Mouse (Mus musculus): ENCODE results near the gene Raet1e. TPM values are rescaled to one million over a fixed set of nuclear protein-coding genes. Genes with fewer than 3 reads are reported as not detected.
"Not testable (repeated sequence)": the region's sequence is repeated elsewhere in the genome, so short reads cannot be mapped to it uniquely, and the experiment has no call there.

The Raet1e gene
- polyA plus RNA-seq, 1 experiment: not detected

- not testable (repeated sequence) for H3K4me3 ChIP-seq (ENCODE audit: insufficient read depth, low read depth, low read length); H3K27ac ChIP-seq (ENCODE audit: insufficient read depth, low read depth, low read length)
- WGBS: 3% methylated on average over 38 of the region's 38 CpGs
- H3K4me1 ChIP-seq (ENCODE audit: control insufficient read depth, insufficient read depth, low read length): peaks cover 14% of the 10 kb centered on the region
Measured at GRCm38 (mm10) chr10:22154127-22154526, 4.2 kb upstream of the Raet1e start.

- Histone ChIP-seq H3K27ac (ENCODE audit: insufficient read depth, low read depth, low read length) (no peak overlapping the region), H3K4me3 (ENCODE audit: insufficient read depth, low read depth, low read length) (no peak overlapping the region), H3K4me1 (ENCODE audit: control insufficient read depth, insufficient read depth, low read length) (peaks cover 6% of the 10 kb centered on the region; the same call in 1 of the 2 replicates)
- TF ChIP-seq CTCF (IDR thresholded peaks at IDR 0.05; ENCODE audit: insufficient read depth, low read depth, low read length): no peak
- TF ChIP-seq POLR2A (IDR thresholded peaks at IDR 0.05; ENCODE audit: insufficient read depth, low read depth, low read length): no peak
- WGBS: 28% methylated on average over 3 of the region's 3 CpGs
Measured at GRCm38 (mm10) chr10:22154871-22155799, 3.2 kb upstream of the Raet1e start.

- H3K4me1 ChIP-seq (ENCODE audit: control insufficient read depth, insufficient read depth, low read length): no peaks in the 10 kb centered on the region
- WGBS: 2% methylated on average over 24 of the region's 24 CpGs
- H3K4me3 ChIP-seq (ENCODE audit: insufficient read depth, low read depth, low read length): no peak overlapping the region
- no peak overlapping the region for H3K27ac ChIP-seq (ENCODE audit: insufficient read depth, low read depth, low read length)
- TF ChIP-seq POLR2A (IDR thresholded peaks at IDR 0.05; ENCODE audit: insufficient read depth, low read depth, low read length) (no peak), CTCF (IDR thresholded peaks at IDR 0.05; ENCODE audit: insufficient read depth, low read depth, low read length) (no peak)
Measured at GRCm38 (mm10) chr10:22159131-22159561, 777 bp downstream of the Raet1e start.

DNA sequence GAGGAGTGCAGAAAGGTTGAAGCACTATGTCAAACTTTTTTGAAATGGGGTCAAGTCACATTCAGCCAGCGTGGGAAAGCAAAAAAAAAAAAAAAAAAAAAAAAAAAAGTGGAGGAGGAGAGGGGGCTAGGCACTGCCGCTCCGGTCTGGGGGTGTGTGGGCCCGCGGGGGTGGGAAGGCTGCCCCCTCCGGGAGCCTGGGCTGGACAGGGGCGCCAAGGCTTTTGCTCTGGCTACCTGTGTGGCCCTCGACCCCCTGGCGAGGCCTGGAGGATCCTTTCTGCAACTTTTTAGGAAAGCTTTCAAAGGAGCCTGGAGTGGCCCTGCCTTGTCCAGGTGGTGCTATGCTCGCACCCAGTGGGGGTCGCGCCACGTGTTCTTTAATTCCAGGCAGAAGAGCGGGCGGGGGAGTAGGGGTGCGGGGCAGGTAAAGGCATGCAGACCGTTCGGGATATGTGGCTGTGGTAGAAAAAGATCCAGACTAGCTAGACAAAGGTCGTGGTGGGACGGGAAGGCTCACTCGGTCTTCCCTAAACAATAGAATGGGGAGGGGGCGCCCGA is 1.3 kb downstream of the Raet1e start:
- 4% methylated on average over 23 of the region's 23 CpGs for WGBS

GRCm38 (mm10) chr10:22163279-22163678 is 4.9 kb downstream of the Raet1e start:
- H3K4me3 ChIP-seq (ENCODE audit: insufficient read depth, low read depth, low read length); H3K4me1 ChIP-seq (ENCODE audit: control insufficient read depth, insufficient read depth, low read length); H3K27ac ChIP-seq (ENCODE audit: insufficient read depth, low read depth, low read length): not testable (repeated sequence)
- WGBS: 6% methylated on average over 9 of the region's 9 CpGs

More for the DNA sequence above, 1.3 kb downstream of the Raet1e start:
- no peaks in the 10 kb centered on the region for H3K4me1 ChIP-seq (ENCODE audit: control insufficient read depth, insufficient read depth, low read length)
- H3K4me3 ChIP-seq (ENCODE audit: insufficient read depth, low read depth, low read length): no peak overlapping the region
- no peak for TF ChIP-seq POLR2A (IDR thresholded peaks at IDR 0.05; ENCODE audit: insufficient read depth, low read depth, low read length)
- TF ChIP-seq CTCF (IDR thresholded peaks at IDR 0.05; ENCODE audit: insufficient read depth, low read depth, low read length): no peak
- H3K27ac ChIP-seq (ENCODE audit: insufficient read depth, low read depth, low read length): no peak overlapping the region

DNA sequence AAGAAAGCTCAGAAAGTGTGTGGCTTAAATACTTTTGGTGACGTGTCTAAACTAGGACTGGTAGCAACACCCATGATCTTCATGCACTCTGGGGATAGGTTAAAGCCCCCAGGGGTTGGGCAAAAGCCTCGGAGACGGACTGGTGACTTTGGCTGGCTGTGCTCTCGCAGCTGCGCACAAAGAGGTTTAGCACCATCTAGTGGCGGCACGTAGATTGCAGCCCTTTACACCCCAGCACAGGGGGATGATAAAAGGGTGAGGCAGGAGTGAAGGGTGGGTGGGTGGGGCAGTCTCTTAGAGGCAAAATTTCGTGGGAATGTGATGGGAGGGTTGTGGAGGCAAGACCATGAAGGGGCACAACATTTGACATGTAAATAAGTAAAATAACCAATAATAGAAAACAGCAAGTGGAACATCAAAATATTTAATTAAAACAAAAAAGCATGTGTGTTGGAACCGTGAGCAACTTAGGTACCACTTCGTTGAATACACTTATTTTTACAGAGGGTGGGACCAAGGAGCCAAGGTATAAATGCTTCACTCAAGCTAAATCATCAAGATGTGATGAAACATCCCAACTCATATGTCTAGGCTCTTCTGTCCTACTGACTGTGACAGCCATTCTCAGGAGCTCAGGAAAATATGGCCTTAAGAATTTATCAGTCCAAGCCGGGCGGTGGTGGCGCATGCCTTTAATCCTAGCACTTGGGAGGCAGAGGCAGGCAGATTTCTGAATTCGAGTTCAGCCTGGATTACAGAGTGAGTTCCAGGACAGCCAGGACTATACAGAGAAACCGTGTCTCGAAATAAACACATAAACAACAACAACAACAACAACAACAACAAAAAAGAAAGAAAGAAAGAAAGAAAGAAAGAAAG is 5.6 kb downstream of the Raet1e start:
- not testable (repeated sequence) for H3K4me1 ChIP-seq (ENCODE audit: control insufficient read depth, insufficient read depth, low read length); H3K4me3 ChIP-seq (ENCODE audit: insufficient read depth, low read depth, low read length); H3K27ac ChIP-seq (ENCODE audit: insufficient read depth, low read depth, low read length)
- 37% methylated on average over 15 of the region's 16 CpGs for WGBS

DNA sequence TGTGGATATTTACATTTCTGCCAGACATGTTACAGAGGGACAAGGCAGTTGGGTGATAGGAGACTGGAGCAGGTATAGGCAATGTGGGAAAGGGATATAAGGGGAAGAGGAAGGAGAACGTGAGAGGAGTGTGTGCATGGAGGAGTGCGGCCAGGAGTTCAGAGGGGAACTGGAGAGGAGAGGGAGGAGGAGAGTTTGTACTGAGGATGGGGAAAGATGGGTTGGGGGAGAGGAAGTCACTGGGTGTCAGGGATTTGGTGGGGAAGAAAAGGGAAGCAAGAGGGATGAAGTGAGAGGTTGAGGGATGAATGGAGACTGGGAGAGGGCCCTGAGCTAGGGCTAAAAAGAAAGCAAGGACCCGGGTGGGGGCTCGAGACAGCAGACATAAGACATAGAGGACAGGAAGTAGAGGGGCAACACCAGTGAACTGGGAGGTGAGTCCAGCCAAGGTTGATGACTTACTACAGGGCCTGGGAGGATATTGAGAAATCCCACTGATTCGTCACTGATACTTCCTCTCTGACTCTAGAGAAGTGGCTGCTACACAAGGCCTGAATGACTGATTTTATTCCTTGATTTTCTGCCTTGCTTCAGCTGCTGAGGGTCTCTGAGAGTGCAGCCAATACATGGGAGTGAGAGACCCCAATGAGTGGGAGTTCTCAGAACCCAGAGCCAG is 7.1 kb downstream of the Raet1e start:
- H3K4me1 ChIP-seq (ENCODE audit: control insufficient read depth, insufficient read depth, low read length); H3K4me3 ChIP-seq (ENCODE audit: insufficient read depth, low read depth, low read length); H3K27ac ChIP-seq (ENCODE audit: insufficient read depth, low read depth, low read length): not testable (repeated sequence)
- 83% methylated on average over 5 of the region's 5 CpGs for WGBS

DNA sequence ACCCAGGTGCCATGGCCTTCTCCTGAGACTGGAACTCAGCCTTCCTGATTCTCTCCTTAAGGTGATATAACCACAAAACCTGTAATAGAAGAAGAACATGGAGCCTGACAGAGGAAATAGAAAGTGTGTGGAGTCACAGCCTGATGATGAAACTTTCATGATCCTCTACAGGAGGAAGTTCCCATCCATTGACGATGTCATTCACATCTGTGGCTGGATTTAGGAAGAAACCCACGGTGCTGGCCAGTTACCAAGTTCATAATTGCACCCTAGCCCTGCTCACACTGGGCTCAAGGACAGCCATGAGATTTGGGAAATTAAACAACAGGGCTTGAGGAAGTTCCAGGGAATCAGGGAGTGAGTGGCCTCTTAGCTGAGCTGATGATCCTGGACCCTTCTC is 7.7 kb downstream of the Raet1e start:
- not testable (repeated sequence) for H3K4me3 ChIP-seq (ENCODE audit: insufficient read depth, low read depth, low read length)
- WGBS: 46% methylated on average over 2 of the region's 2 CpGs

GRCm38 (mm10) chr10:22167061-22167460 is 8.7 kb downstream of the Raet1e start:
- 89% methylated on average over 1 of the region's 1 CpGs for WGBS
- not testable (repeated sequence) for H3K27ac ChIP-seq (ENCODE audit: insufficient read depth, low read depth, low read length); H3K4me1 ChIP-seq (ENCODE audit: control insufficient read depth, insufficient read depth, low read length); H3K4me3 ChIP-seq (ENCODE audit: insufficient read depth, low read depth, low read length)

More for the DNA sequence above, 7.7 kb downstream of the Raet1e start:
- not testable (repeated sequence) for H3K27ac ChIP-seq (ENCODE audit: insufficient read depth, low read depth, low read length); H3K4me1 ChIP-seq (ENCODE audit: control insufficient read depth, insufficient read depth, low read length)

DNA sequence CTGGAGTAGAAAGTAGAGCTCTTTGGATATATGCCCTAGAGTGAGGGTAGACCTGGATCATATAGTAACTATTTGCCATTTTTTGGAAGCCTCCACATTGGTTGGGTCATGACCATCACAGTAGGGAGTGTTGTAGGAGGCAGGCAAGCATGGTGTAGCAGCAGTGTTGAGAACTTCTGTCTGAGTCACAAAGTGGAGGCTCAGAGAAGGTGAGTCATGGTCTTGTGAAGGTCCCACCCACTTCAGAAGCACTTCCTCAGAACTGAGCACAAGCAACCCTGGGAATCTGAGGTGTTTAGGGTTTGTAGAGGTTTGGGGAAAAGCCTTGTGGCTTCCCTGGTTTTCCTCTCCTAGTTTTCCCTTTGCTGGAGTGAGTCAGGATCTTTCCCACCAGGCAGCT is 10.7 kb downstream of the Raet1e start:
- not testable (repeated sequence) for H3K4me3 ChIP-seq (ENCODE audit: insufficient read depth, low read depth, low read length); H3K4me1 ChIP-seq (ENCODE audit: control insufficient read depth, insufficient read depth, low read length); H3K27ac ChIP-seq (ENCODE audit: insufficient read depth, low read depth, low read length)

DNA sequence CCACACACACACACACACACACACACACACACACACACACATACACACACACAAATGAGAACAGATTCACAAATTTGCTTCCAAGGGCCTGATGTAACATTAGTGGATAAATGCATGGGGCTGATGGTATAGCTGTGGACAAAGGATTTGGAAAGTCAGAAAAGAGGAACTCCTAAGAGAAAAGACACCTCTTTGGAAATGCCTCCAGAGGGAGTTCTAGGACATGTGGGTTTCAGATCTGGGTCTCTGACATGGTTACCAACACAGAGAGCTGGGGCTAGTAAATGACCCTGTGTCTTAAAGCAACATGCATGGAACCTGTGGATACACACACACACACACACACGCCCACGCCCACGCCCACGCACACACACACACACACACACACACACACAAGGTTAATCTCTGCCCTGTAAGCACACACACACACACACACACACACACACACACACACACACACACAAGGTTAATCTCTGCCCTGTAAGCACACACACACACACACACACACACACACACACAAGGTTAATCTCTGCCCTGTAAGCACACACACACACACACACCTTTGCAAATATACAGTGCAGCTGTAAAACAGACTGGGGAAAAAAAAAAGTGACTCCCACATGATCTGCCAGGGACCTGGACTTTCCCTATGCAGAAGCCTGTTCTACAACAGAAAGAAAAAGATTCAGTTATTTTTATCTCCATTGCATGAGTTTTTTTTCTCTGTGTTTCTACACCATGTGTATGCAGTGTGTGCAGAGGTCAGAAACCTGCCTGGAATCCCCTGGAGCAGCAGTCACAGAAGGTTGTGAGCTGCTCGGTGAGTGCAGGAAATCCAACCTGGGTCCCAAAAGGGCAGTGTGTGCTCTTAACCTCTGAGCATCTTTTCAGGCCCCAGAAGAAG is 14.3 kb downstream of the Raet1e start:
- H3K27ac ChIP-seq (ENCODE audit: insufficient read depth, low read depth, low read length); H3K4me1 ChIP-seq (ENCODE audit: control insufficient read depth, insufficient read depth, low read length); H3K4me3 ChIP-seq (ENCODE audit: insufficient read depth, low read depth, low read length): not testable (repeated sequence)
- WGBS: 69% methylated on average over 4 of the region's 5 CpGs

All from olfactory bulb, adult 2 months (tissue).